Mouse (Mus musculus): ENCODE results near the gene Skint9. TPM values are rescaled to one million over a fixed set of nuclear protein-coding genes. Genes with fewer than 3 reads are reported as not detected.
"Not testable (repeated sequence)": the region's sequence is repeated elsewhere in the genome, so short reads cannot be mapped to it uniquely, and the experiment has no call there.

Skint9 gene
- polyA plus RNA-seq (2015; fragmentation: Nextera tagmentation; extraction: Ambion mirVana) = not detected in 2 replicates

DNA sequence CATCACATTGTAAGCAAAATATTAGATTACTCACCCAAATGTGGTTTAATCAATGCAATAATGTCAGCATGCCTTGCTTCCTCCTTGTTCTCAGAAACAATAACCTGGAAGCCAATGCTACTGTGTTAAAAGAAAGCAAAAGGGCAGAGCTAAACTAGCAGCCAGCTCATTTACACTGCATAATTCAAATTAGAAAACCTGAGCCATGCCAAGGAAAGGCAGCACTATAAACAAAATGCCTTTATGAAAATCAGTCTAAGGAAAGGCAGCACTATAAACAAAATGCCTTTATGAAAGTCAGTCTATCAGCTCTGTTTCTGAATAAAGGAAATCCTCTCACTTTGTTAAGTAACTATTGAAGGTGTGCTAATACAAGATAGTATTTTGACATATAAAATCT lies at the start of gene Skint9:
Gene Skint9, minus strand, starts transcription at position 101 of the 400 bp plus-strand sequence.
- no peak within 1 kb of the TSS for H3K4me2 ChIP-seq
- H3K4me1 ChIP-seq (replicated peaks) = no peaks in the 10 kb centered on the region
- H3K4me3 ChIP-seq = no peak within 1 kb of the TSS
- no peaks in the 10 kb centered on the region for H3K36me3 ChIP-seq
- no peak for ATAC-seq (replicated peaks; ENCODE audit: insufficient number of reproducible peaks, insufficient read depth, low FRiP score, low read depth)
- no peaks in the 10 kb centered on the region for H3K27me3 ChIP-seq
- no peak within 1 kb of the TSS for H3K27ac ChIP-seq
- H3K9me3 ChIP-seq (replicated peaks) = no peaks in the 10 kb centered on the region
- H3K9ac ChIP-seq = no peak within 1 kb of the TSS

DNA sequence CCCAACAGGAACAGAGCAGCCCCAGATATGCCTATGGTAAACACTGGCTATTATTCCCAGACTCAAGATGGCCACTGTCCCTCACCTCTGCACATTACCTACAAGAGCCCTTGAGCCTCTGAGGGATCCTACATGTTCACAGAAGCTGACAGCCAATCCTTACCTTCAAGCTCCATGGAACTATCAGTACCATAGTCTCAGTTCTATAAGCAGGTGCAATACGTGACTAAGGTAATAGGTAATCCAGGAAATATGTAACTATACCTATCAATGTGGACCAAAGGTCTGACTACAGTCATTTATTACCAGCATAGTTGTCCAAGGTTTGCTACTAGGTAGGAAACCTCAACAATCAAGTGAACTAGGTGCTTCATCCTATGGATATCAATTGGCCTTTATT lies 1.1 kb downstream of the Skint9 start:
- WGBS = 58% methylated on average over 1 of the region's 1 CpGs
- Histone ChIP-seq H3K4me3 (no peak overlapping the region), H3K9me3 (replicated peaks) (no peaks in the 10 kb centered on the region), H3K36me3 (no peaks in the 10 kb centered on the region), H3K27ac (no peak overlapping the region), H3K4me1 (replicated peaks) (no peaks in the 10 kb centered on the region), H3K9ac (no peak overlapping the region), H3K4me2 (no peak overlapping the region), H3K27me3 (no peaks in the 10 kb centered on the region)
- no peak for ATAC-seq (replicated peaks; ENCODE audit: insufficient number of reproducible peaks, insufficient read depth, low FRiP score, low read depth)

DNA sequence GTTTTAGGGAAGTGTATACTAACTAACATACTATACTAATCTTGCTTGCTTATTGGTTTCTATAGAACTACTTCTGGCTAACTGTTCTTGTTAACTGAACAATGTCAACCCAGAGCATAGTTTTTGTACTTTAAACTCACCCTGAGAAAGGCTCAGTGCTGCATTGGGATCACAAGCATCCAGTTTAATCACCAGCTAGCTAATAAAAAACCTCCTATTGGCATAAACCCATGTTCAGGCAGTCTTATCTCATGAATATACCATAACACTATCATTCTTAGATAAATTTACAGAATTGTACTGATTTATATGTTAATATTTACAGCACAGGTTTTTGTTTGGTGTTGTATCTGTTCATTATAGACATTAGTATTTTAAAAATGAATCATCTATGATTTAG lies 1.6 kb downstream of the Skint9 start:
- ATAC-seq (replicated peaks; ENCODE audit: insufficient number of reproducible peaks, insufficient read depth, low FRiP score, low read depth) = no peak
- H3K9ac ChIP-seq = no peak overlapping the region
- H3K9me3 ChIP-seq (replicated peaks) = no peaks in the 10 kb centered on the region
- no peaks in the 10 kb centered on the region for H3K4me1 ChIP-seq (replicated peaks)
- H3K27ac ChIP-seq = no peak overlapping the region
- H3K4me2 ChIP-seq = no peak overlapping the region
- no peaks in the 10 kb centered on the region for H3K36me3 ChIP-seq
- no peak overlapping the region for H3K4me3 ChIP-seq
- H3K27me3 ChIP-seq = no peaks in the 10 kb centered on the region

DNA sequence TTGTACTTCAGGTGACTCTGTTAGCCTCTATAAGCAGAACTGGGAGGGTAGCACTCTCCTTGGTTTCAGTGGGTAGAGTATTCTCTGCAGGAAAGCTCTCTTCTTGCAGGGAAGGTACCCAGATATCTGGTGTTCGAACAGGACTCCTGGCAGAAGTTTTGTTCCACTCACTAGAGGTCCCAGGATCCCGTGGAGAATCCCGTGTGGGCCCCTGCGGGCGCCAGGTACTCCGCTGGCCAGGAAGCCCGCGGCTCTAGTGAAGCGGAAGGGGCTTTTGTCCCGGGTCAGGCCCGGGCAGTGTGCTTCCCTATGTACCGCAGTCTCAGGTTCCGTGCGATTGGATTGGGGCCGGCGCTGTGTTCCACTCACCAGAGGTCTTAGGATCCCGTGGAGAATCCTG lies 84.7 kb downstream of the Skint9 start:
- not testable (repeated sequence) for H3K27ac ChIP-seq; H3K27me3 ChIP-seq; H3K36me3 ChIP-seq; H3K4me2 ChIP-seq; H3K9me3 ChIP-seq (replicated peaks); ATAC-seq (replicated peaks; ENCODE audit: insufficient number of reproducible peaks, insufficient read depth, low FRiP score, low read depth); H3K4me3 ChIP-seq; H3K9ac ChIP-seq; H3K4me1 ChIP-seq (replicated peaks)
- 81% methylated on average over 17 of the region's 17 CpGs for whole genome bisulfite sequencing

Other genes starting within 250 kb of the Skint9 start
- gene Skint3, start 201.7 kb downstream of the Skint9 start, polyA plus RNA-seq (2015; fragmentation: Nextera tagmentation; extraction: Ambion mirVana) = 0.06 TPM in 1 of 2 replicates, not detected in the other
- gene Skint2, start 123.2 kb upstream of the Skint9 start, polyA plus RNA-seq (2015; fragmentation: Nextera tagmentation; extraction: Ambion mirVana) = 0.25 and 0.39 TPM in 2 replicates